Mouse (Mus musculus): ENCODE results near the gene Lta. TPM values are rescaled to one million over a fixed set of nuclear protein-coding genes. Genes with fewer than 3 reads are reported as not detected.
"Not testable (repeated sequence)": the region's sequence is repeated elsewhere in the genome, so short reads cannot be mapped to it uniquely, and the experiment has no call there.

Lta gene
- total and polyA plus RNA-seq, 3 experiments = not detected

DNA sequence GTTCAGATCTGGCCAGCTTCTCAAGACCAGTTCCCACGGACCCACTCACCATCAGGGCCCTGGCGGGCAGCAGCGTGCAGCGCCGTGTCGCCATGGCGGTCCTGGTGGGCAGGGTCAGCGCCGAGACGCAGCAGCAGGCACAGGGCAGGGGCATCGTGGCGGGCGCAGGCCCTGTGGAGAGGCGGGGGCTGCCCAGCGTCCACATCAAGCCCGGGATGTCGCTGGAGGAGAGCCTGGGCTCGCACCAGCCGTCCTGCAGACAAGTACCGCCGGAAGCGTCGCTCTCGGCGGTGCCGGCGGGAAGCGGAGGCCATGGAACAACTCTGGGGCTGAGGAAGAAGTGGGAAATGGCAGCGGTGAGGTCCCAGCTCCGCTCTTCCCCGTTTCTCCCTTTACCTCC is 29.8 kb upstream of the Lta start:
- Histone ChIP-seq H3K27me3 (ENCODE audit: insufficient read depth, low read length) (no peaks in the 10 kb centered on the region), H3K4me1 (ENCODE audit: insufficient read depth, low read depth, low read length) (peaks cover 63% of the 10 kb centered on the region), H3K36me3 (replicated peaks) (peaks cover 69% of the 10 kb centered on the region), H3K4me3 (ENCODE audit: low read depth, low read length) (peak overlapping the region; percentile 86), H3K9me3 (replicated peaks) (no peaks in the 10 kb centered on the region)
- DNase-seq (ENCODE audit: low spot score) (no peak), ATAC-seq (ENCODE audit: extremely low read depth, insufficient number of reproducible peaks, low FRiP score, poor library complexity, severe bottlenecking) (no peak)
- TF ChIP-seq POLR2AphosphoS5 (IDR thresholded peaks at IDR 0.05; ENCODE audit: insufficient replicate concordance, low read depth, low read length) (no peak), GATA1 (IDR thresholded peaks at IDR 0.05; ENCODE audit: borderline replicate concordance, low read length) (no peak), CTCF (IDR thresholded peaks at IDR 0.05; ENCODE audit: low read depth, low read length) (no peak), GATA2 (IDR thresholded peaks at IDR 0.05; ENCODE audit: borderline replicate concordance, low read depth, low read length) (no peak), TAL1 (conservative IDR thresholded peaks at IDR 0.05; ENCODE audit: low read depth, low read length) (no peak)

DNA sequence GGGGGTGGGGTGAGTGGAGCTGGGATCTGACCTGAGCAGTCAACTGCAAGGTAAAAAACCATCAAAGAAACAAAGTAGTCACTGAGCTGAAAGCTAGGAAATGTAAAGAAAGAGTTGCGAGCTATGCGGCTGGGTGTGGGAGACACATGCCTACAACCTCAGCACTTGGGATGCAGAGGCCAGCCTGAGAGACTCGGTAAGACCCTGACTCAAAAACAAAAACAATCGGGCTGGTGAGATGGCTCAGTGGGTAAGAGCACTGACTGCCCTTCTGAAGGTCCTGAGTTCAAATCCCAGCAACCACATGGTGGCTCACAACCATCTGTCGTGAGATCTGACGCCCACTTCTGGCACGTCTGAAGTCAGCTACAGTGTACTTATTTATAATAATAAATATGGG is 28.9 kb upstream of the Lta start:
- H3K4me1 ChIP-seq (ENCODE audit: insufficient read depth, low read depth, low read length) = peaks cover 58% of the 10 kb centered on the region
- peak overlapping the region; percentile 86; the same call in 1 of the 2 replicates for H3K4me3 ChIP-seq (ENCODE audit: low read depth, low read length)
- DNase-seq (ENCODE audit: low spot score); H3K27me3 ChIP-seq (ENCODE audit: insufficient read depth, low read length); H3K9me3 ChIP-seq (replicated peaks); ATAC-seq (ENCODE audit: extremely low read depth, insufficient number of reproducible peaks, low FRiP score, poor library complexity, severe bottlenecking): not testable (repeated sequence)
- peaks cover 75% of the 10 kb centered on the region for H3K36me3 ChIP-seq (replicated peaks)

DNA sequence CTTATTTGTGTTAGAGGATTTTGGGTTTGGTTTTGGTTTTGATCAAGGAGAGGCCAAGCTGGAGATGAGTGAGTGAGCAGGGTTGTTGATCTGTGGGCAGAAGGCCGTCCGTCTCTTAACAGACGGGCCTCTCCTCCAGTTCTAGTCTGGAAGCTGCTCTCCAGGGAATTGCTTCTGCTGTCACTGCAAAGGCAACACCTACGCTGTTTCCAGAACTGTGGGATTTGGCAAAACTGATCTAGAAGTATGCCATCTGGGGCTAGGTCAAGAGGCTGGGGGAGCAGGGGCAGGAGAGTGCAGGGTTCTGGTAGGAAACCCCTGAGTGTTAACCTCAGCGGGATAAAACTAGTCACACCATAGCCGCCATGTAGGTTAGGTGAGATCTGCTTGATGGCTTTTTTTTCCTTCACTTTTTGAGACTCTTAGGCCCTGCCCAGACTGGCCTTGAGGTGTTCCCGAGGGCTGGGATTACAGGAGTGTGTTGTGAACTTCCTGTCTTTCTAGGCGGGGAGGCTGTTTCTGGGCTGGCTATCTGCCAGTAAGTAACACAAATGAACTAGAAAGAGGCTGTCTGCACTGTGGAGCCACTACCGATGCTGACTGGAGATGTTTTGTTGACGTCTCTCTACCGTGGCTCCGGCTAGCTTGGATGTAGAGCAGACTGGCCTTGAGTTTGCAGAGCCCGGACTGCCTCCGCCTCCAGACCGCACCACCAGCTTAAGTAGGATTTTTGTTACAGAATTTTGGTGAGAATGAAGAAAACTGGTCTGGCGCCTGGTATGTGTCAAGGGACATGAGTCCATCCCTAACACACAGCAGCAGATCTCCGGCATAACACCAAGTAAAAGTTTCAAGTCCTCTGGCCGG is 28.2 kb upstream of the Lta start, which contains the start of gene Atp6v1g2:
Gene Atp6v1g2, plus strand, starts transcription at position 547 of the 867 bp plus-strand sequence.
- Histone ChIP-seq H3K27me3 (ENCODE audit: insufficient read depth, low read length) (no peaks in the 10 kb centered on the region), H3K36me3 (replicated peaks) (peaks cover 76% of the 10 kb centered on the region)
- no peak for DNase-seq (ENCODE audit: low spot score)

GRCm38 (mm10) chr17:35232659-35233058 is 27.5 kb upstream of the Lta start:
- DNase-seq (ENCODE audit: low spot score) = no peak
- Histone ChIP-seq H3K4me1 (ENCODE audit: insufficient read depth, low read depth, low read length) (peaks cover 60% of the 10 kb centered on the region), H3K9me3 (replicated peaks) (no peaks in the 10 kb centered on the region), H3K4me3 (ENCODE audit: low read depth, low read length) (peak overlapping the region; percentile 31; the same call in 1 of the 2 replicates), H3K36me3 (replicated peaks) (peaks cover 76% of the 10 kb centered on the region), H3K27me3 (ENCODE audit: insufficient read depth, low read length) (no peaks in the 10 kb centered on the region)
- ATAC-seq (ENCODE audit: extremely low read depth, insufficient number of reproducible peaks, low FRiP score, poor library complexity, severe bottlenecking) = no peak
- TF ChIP-seq GATA1 (IDR thresholded peaks at IDR 0.05; ENCODE audit: borderline replicate concordance, low read length) (no peak), TAL1 (conservative IDR thresholded peaks at IDR 0.05; ENCODE audit: low read depth, low read length) (no peak), GATA2 (IDR thresholded peaks at IDR 0.05; ENCODE audit: borderline replicate concordance, low read depth, low read length) (no peak), CTCF (IDR thresholded peaks at IDR 0.05; ENCODE audit: low read depth, low read length) (no peak), POLR2AphosphoS5 (IDR thresholded peaks at IDR 0.05; ENCODE audit: insufficient replicate concordance, low read depth, low read length) (no peak)

More for the DNA sequence above, 28.2 kb upstream of the Lta start, which contains the start of gene Atp6v1g2:
- H3K4me3 ChIP-seq (ENCODE audit: low read depth, low read length) = peak within 1 kb of the TSS; percentile 86
- peaks cover 57% of the 10 kb centered on the region for H3K4me1 ChIP-seq (ENCODE audit: insufficient read depth, low read depth, low read length)
- H3K9me3 ChIP-seq (replicated peaks) = no peaks in the 10 kb centered on the region
- no peak for TF ChIP-seq GATA1 (IDR thresholded peaks at IDR 0.05; ENCODE audit: borderline replicate concordance, low read length)
- TF ChIP-seq POLR2AphosphoS5 (IDR thresholded peaks at IDR 0.05; ENCODE audit: insufficient replicate concordance, low read depth, low read length) = no peak
- no peak for TF ChIP-seq GATA2 (IDR thresholded peaks at IDR 0.05; ENCODE audit: borderline replicate concordance, low read depth, low read length)
- no peak for TF ChIP-seq CTCF (IDR thresholded peaks at IDR 0.05; ENCODE audit: low read depth, low read length)
- TF ChIP-seq TAL1 (conservative IDR thresholded peaks at IDR 0.05; ENCODE audit: low read depth, low read length) = no peak
- no peak for ATAC-seq (ENCODE audit: extremely low read depth, insufficient number of reproducible peaks, low FRiP score, poor library complexity, severe bottlenecking)

GRCm38 (mm10) chr17:35232043-35232442 is 26.9 kb upstream of the Lta start:
- Histone ChIP-seq H3K4me1 (ENCODE audit: insufficient read depth, low read depth, low read length) (peaks cover 58% of the 10 kb centered on the region), H3K36me3 (replicated peaks) (peaks cover 76% of the 10 kb centered on the region), H3K27me3 (ENCODE audit: insufficient read depth, low read length) (no peaks in the 10 kb centered on the region), H3K4me3 (ENCODE audit: low read depth, low read length) (peak overlapping the region; percentile 31; the same call in 1 of the 2 replicates), H3K9me3 (replicated peaks) (no peaks in the 10 kb centered on the region)
- DNase-seq (ENCODE audit: low spot score) = peak; percentile 65
- no peak for ATAC-seq (ENCODE audit: extremely low read depth, insufficient number of reproducible peaks, low FRiP score, poor library complexity, severe bottlenecking)
- no peak for TF ChIP-seq POLR2AphosphoS5 (IDR thresholded peaks at IDR 0.05; ENCODE audit: insufficient replicate concordance, low read depth, low read length)
- peak; percentile 92 for TF ChIP-seq CTCF (IDR thresholded peaks at IDR 0.05; ENCODE audit: low read depth, low read length)

- H3K27me3 ChIP-seq (ENCODE audit: insufficient read depth, low read length) = no peaks in the 10 kb centered on the region
- no peak for ATAC-seq (ENCODE audit: extremely low read depth, insufficient number of reproducible peaks, low FRiP score, poor library complexity, severe bottlenecking)
- no peaks in the 10 kb centered on the region for H3K9me3 ChIP-seq (replicated peaks)
- H3K4me3 ChIP-seq (ENCODE audit: low read depth, low read length) = no peak overlapping the region
- TF ChIP-seq CTCF (IDR thresholded peaks at IDR 0.05; ENCODE audit: low read depth, low read length) (no peak), GATA1 (IDR thresholded peaks at IDR 0.05; ENCODE audit: borderline replicate concordance, low read length) (no peak), TAL1 (conservative IDR thresholded peaks at IDR 0.05; ENCODE audit: low read depth, low read length) (no peak), GATA2 (IDR thresholded peaks at IDR 0.05; ENCODE audit: borderline replicate concordance, low read depth, low read length) (no peak), POLR2AphosphoS5 (IDR thresholded peaks at IDR 0.05; ENCODE audit: insufficient replicate concordance, low read depth, low read length) (no peak)
- DNase-seq (ENCODE audit: low spot score) = no peak
- H3K4me1 ChIP-seq (ENCODE audit: insufficient read depth, low read depth, low read length) = peaks cover 49% of the 10 kb centered on the region
- H3K36me3 ChIP-seq (replicated peaks) = peaks cover 84% of the 10 kb centered on the region
Observed at GRCm38 (mm10) chr17:35231022-35231421, 25.9 kb upstream of the Lta start.
